Mouse (Mus musculus): ENCODE measurements at regions not wholly inside any gene's neighbourhood (a gene's known extent, or its start where the extent isn't known, plus 50 kb on each side); places are given as distances from the start of the nearest gene placed in this dataset.

DNA sequence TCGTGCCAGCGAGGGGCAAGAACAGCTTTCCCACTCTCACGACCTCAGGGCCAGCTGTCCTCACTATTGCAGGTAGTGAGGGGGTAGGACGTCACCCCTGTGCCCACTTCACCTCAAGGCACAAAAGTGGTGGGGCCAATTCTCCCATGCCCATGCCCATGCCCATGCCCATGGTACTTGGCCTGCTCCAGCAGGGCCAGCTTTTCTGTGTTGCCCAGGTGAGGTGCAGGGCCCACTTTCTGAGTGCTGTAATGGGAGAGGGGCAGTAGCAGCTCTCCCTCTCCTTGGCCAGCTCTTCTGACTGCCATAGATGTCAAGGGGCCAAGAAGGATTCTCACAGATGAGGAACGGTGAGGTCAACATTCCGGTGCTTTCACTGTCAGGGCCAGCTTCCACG, 619.6 kb upstream of the 4930452B06Rik start:
- no peak overlapping the region for H3K9ac ChIP-seq (ENCODE audit: low read depth, poor library complexity, severe bottlenecking)
- H3K27ac ChIP-seq (ENCODE audit: insufficient read depth, low read length), result no peak overlapping the region
- no peak for TF ChIP-seq CTCF (IDR thresholded peaks at IDR 0.05; ENCODE audit: low read depth, low read length)
- no peak for TF ChIP-seq POLR2A (IDR thresholded peaks at IDR 0.05; ENCODE audit: insufficient read depth, low read length)
- no peak for TF ChIP-seq EP300 (IDR thresholded peaks at IDR 0.05; ENCODE audit: insufficient read depth, low read depth, low read length)
- H3K4me1 ChIP-seq (ENCODE audit: control insufficient read depth, insufficient read depth, low read length), result no peaks in the 10 kb centered on the region
- H3K36me3 ChIP-seq (ENCODE audit: control insufficient read depth, insufficient read depth, low read length, poor library complexity, severe bottlenecking), result no peaks in the 10 kb centered on the region
- no peak overlapping the region for H3K4me3 ChIP-seq (ENCODE audit: low read depth, low read length)
- no peaks in the 10 kb centered on the region for H3K27me3 ChIP-seq (ENCODE audit: control insufficient read depth, insufficient read depth, low read length, poor library complexity, severe bottlenecking)
- H3K9me3 ChIP-seq (replicated peaks; ENCODE audit: control insufficient read depth, insufficient read depth, low read length, poor library complexity, severe bottlenecking), result no peaks in the 10 kb centered on the region

- no peak overlapping the region for H3K9ac ChIP-seq (ENCODE audit: low read depth, poor library complexity, severe bottlenecking)
- no peak overlapping the region for H3K27ac ChIP-seq (ENCODE audit: insufficient read depth, low read length)
- no peaks in the 10 kb centered on the region for H3K9me3 ChIP-seq (replicated peaks; ENCODE audit: control insufficient read depth, insufficient read depth, low read length, poor library complexity, severe bottlenecking)
- no peaks in the 10 kb centered on the region for H3K4me1 ChIP-seq (ENCODE audit: control insufficient read depth, insufficient read depth, low read length)
- no peaks in the 10 kb centered on the region for H3K36me3 ChIP-seq (ENCODE audit: control insufficient read depth, insufficient read depth, low read length, poor library complexity, severe bottlenecking)
- no peaks in the 10 kb centered on the region for H3K27me3 ChIP-seq (ENCODE audit: control insufficient read depth, insufficient read depth, low read length, poor library complexity, severe bottlenecking)
- no peak overlapping the region for H3K4me3 ChIP-seq (ENCODE audit: low read depth, low read length)
- TF ChIP-seq CTCF (IDR thresholded peaks at IDR 0.05; ENCODE audit: low read depth, low read length) (no peak), EP300 (IDR thresholded peaks at IDR 0.05; ENCODE audit: insufficient read depth, low read depth, low read length) (no peak), POLR2A (IDR thresholded peaks at IDR 0.05; ENCODE audit: insufficient read depth, low read length) (no peak)
Observed at GRCm38 (mm10) chr14:9284976-9285605, 619.1 kb upstream of the 4930452B06Rik start.

DNA sequence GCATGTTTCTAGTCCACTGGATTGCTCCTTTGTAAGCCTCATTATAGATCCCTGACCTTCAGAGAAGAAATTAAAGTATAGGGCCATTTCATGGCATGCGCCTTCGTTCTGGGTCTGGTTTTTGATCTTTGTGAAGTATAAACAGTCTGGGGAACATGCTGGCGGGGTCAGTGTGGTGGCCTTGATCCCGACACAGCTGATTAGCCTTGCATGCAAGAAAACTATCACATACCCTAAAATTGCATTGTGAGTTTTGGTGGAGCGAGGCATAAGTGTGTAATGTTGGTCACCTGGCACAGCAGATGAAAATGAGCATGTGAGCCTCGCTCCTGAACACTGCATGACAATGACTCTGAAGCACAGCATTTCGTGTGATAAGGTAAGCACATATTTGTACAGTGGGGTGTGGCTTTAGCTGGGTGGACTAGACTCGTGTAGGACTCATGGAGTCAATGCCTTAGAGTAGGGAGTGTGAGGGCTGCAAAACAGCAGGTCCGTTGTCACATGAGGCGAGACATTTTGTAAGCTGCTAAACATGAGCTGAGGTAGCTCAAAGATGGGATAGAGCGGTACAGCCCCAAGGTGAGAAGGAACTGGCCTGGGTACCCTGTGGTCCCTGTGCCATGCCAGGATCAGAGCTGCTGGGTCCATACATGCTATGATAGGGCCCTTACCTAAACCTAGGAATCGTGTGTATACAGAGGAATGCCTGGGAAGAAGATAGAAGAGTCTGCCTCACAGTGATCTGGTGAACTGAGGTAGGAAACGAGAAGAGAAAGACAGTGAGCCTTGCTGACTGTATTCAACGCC, 601.4 kb upstream of the 4930452B06Rik start:
- H3K27ac ChIP-seq (ENCODE audit: insufficient read depth, low read length), result no peak overlapping the region
- no peaks in the 10 kb centered on the region for H3K4me1 ChIP-seq (ENCODE audit: control insufficient read depth, insufficient read depth, low read length)
- no peak overlapping the region for H3K9ac ChIP-seq (ENCODE audit: low read depth, poor library complexity, severe bottlenecking)
- no peak for TF ChIP-seq EP300 (IDR thresholded peaks at IDR 0.05; ENCODE audit: insufficient read depth, low read depth, low read length)
- TF ChIP-seq CTCF (IDR thresholded peaks at IDR 0.05; ENCODE audit: low read depth, low read length), result no peak
- no peak for TF ChIP-seq POLR2A (IDR thresholded peaks at IDR 0.05; ENCODE audit: insufficient read depth, low read length)
- H3K4me3 ChIP-seq (ENCODE audit: low read depth, low read length), result no peak overlapping the region
- H3K9me3 ChIP-seq (replicated peaks; ENCODE audit: control insufficient read depth, insufficient read depth, low read length, poor library complexity, severe bottlenecking), result peaks cover 2% of the 10 kb centered on the region
- no peaks in the 10 kb centered on the region for H3K36me3 ChIP-seq (ENCODE audit: control insufficient read depth, insufficient read depth, low read length, poor library complexity, severe bottlenecking)
- no peaks in the 10 kb centered on the region for H3K27me3 ChIP-seq (ENCODE audit: control insufficient read depth, insufficient read depth, low read length, poor library complexity, severe bottlenecking)

DNA sequence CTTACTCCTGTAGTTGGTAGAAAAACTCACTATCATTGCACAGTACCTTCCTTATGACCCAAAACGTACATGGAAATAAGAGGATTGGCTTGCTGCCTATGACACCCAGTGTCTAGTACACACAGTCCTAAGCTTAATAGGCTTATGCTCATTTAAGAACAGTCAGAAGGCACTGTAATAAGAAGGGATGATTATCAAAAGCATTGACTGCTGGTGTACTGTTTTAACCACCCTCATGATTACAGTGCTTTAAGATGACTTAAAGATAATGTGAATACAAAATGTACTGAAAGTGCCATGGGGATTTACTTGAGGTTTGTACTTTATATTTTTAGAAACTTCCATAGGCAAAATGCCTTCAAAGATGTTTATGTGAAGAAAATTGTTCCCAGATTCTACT, 586.0 kb upstream of the 4930452B06Rik start:
- TF ChIP-seq EP300 (IDR thresholded peaks at IDR 0.05; ENCODE audit: insufficient read depth, low read depth, low read length) (no peak), CTCF (IDR thresholded peaks at IDR 0.05; ENCODE audit: low read depth, low read length) (no peak), POLR2A (IDR thresholded peaks at IDR 0.05; ENCODE audit: insufficient read depth, low read length) (no peak)

DNA sequence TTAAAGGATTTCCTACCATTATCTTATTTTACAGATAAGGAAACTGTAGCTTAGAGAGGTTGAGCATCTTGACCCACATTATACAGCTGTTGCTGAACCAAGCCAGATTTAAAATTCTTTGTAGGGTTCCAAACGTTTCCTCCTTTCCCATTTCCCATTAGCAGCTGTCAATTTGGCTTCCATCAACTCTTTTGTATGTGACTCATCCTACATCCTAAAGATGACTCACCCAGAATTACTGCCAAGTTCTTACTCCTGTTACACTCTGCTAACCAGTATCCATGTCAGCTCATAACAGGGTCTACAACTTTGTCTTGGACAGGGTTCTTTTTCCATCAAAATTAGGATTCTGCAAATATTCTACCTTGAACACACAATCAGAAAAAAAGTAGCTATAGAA, 579.2 kb upstream of the 4930452B06Rik start:
- H3K27ac ChIP-seq (ENCODE audit: insufficient read depth, low read length), result no peak overlapping the region
- no peaks in the 10 kb centered on the region for H3K36me3 ChIP-seq (ENCODE audit: control insufficient read depth, insufficient read depth, low read length, poor library complexity, severe bottlenecking)
- H3K27me3 ChIP-seq (ENCODE audit: control insufficient read depth, insufficient read depth, low read length, poor library complexity, severe bottlenecking), result no peaks in the 10 kb centered on the region
- H3K9me3 ChIP-seq (replicated peaks; ENCODE audit: control insufficient read depth, insufficient read depth, low read length, poor library complexity, severe bottlenecking), result no peaks in the 10 kb centered on the region
- no peak for TF ChIP-seq POLR2A (IDR thresholded peaks at IDR 0.05; ENCODE audit: insufficient read depth, low read length)
- no peak for TF ChIP-seq CTCF (IDR thresholded peaks at IDR 0.05; ENCODE audit: low read depth, low read length)
- no peak for TF ChIP-seq EP300 (IDR thresholded peaks at IDR 0.05; ENCODE audit: insufficient read depth, low read depth, low read length)
- H3K4me3 ChIP-seq (ENCODE audit: low read depth, low read length), result no peak overlapping the region
- H3K9ac ChIP-seq (ENCODE audit: low read depth, poor library complexity, severe bottlenecking), result no peak overlapping the region
- no peaks in the 10 kb centered on the region for H3K4me1 ChIP-seq (ENCODE audit: control insufficient read depth, insufficient read depth, low read length)

More for the DNA sequence above, 586.0 kb upstream of the 4930452B06Rik start:
- no peak overlapping the region for H3K9ac ChIP-seq (ENCODE audit: low read depth, poor library complexity, severe bottlenecking)
- H3K27me3 ChIP-seq (ENCODE audit: control insufficient read depth, insufficient read depth, low read length, poor library complexity, severe bottlenecking), result no peaks in the 10 kb centered on the region
- H3K4me3 ChIP-seq (ENCODE audit: low read depth, low read length), result no peak overlapping the region
- no peaks in the 10 kb centered on the region for H3K4me1 ChIP-seq (ENCODE audit: control insufficient read depth, insufficient read depth, low read length)
- H3K36me3 ChIP-seq (ENCODE audit: control insufficient read depth, insufficient read depth, low read length, poor library complexity, severe bottlenecking), result no peaks in the 10 kb centered on the region
- H3K27ac ChIP-seq (ENCODE audit: insufficient read depth, low read length), result no peak overlapping the region
- H3K9me3 ChIP-seq (replicated peaks; ENCODE audit: control insufficient read depth, insufficient read depth, low read length, poor library complexity, severe bottlenecking), result no peaks in the 10 kb centered on the region

DNA sequence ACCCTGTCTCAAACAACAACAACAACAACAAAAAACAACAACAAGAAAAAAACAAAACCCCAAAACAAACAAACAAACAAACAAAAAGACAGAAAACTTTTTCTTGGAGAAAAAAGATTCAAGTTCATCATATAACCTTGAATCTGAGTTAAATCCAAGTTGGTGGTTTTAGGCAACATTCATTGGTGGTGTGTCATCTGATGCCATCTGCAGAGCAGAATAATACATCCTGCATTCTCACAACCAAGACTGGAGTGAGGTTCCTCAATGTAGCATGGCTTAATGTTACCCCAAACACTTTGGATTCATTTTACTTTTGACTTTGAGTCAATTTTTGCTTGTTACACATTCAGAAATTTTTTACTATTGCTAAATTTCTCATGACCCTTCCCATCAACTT, 577.3 kb upstream of the 4930452B06Rik start:
- H3K27me3 ChIP-seq (ENCODE audit: control insufficient read depth, insufficient read depth, low read length, poor library complexity, severe bottlenecking), result no peaks in the 10 kb centered on the region
- H3K4me3 ChIP-seq (ENCODE audit: low read depth, low read length), result no peak overlapping the region
- no peaks in the 10 kb centered on the region for H3K36me3 ChIP-seq (ENCODE audit: control insufficient read depth, insufficient read depth, low read length, poor library complexity, severe bottlenecking)
- no peak overlapping the region for H3K27ac ChIP-seq (ENCODE audit: insufficient read depth, low read length)
- no peak overlapping the region for H3K9ac ChIP-seq (ENCODE audit: low read depth, poor library complexity, severe bottlenecking)
- H3K9me3 ChIP-seq (replicated peaks; ENCODE audit: control insufficient read depth, insufficient read depth, low read length, poor library complexity, severe bottlenecking), result no peaks in the 10 kb centered on the region
- TF ChIP-seq EP300 (IDR thresholded peaks at IDR 0.05; ENCODE audit: insufficient read depth, low read depth, low read length) (no peak), CTCF (IDR thresholded peaks at IDR 0.05; ENCODE audit: low read depth, low read length) (no peak), POLR2A (IDR thresholded peaks at IDR 0.05; ENCODE audit: insufficient read depth, low read length) (no peak)
- H3K4me1 ChIP-seq (ENCODE audit: control insufficient read depth, insufficient read depth, low read length), result no peaks in the 10 kb centered on the region

Data from ES-Bruce4 (cell line).